Mouse (Mus musculus): Measurements from ENCODE around the gene Snx10. TPM values are rescaled to one million over a fixed set of nuclear protein-coding genes. Genes with fewer than 3 reads are reported as not detected.

The Snx10 gene
- polyA plus RNA-seq, 2 experiments, result 5.7 to 11.2 TPM

GRCm38 (mm10) chr6:51529457-51529856, 5.8 kb downstream of the Snx10 start:
- no peak overlapping the region for H3K4me3 ChIP-seq (replicated peaks; ENCODE audit: low read length)
- H3K27me3 ChIP-seq (ENCODE audit: control insufficient read depth, insufficient read depth, low read length), result no peaks in the 10 kb centered on the region
- H3K4me1 ChIP-seq (ENCODE audit: control insufficient read depth, insufficient read depth, low read length), result peaks cover 6% of the 10 kb centered on the region; the same call in 1 of the 2 replicates
- no peak overlapping the region for H3K4me2 ChIP-seq (replicated peaks; ENCODE audit: low read depth, low read length, severe bottlenecking)
- ATAC-seq (ENCODE audit: low FRiP score, low read depth), result no peak
- no peaks in the 10 kb centered on the region for H3K36me3 ChIP-seq (ENCODE audit: control insufficient read depth, insufficient read depth, low read length)
- no peak overlapping the region for H3K27ac ChIP-seq (replicated peaks; ENCODE audit: low read depth, low read length)
- no peak for DNase-seq (ENCODE audit: low spot score)
- H3K9ac ChIP-seq (ENCODE audit: low read depth, low read length, severe bottlenecking), result no peak overlapping the region
- no peak for TF ChIP-seq POLR2A (IDR thresholded peaks at IDR 0.05; ENCODE audit: borderline replicate concordance, extremely low read depth, insufficient read depth, insufficient read length)
- 79% methylated on average over 7 of the region's 7 CpGs for WGBS
- no peaks in the 10 kb centered on the region for H3K9me3 ChIP-seq (ENCODE audit: control insufficient read depth, low read length)

- ATAC-seq (ENCODE audit: low FRiP score, low read depth), result no peak
- no peak for TF ChIP-seq POLR2A (IDR thresholded peaks at IDR 0.05; ENCODE audit: borderline replicate concordance, extremely low read depth, insufficient read depth, insufficient read length)
- no peaks in the 10 kb centered on the region for H3K27me3 ChIP-seq (ENCODE audit: control insufficient read depth, insufficient read depth, low read length)
- H3K36me3 ChIP-seq (ENCODE audit: control insufficient read depth, insufficient read depth, low read length), result no peaks in the 10 kb centered on the region
- H3K4me2 ChIP-seq (replicated peaks; ENCODE audit: low read depth, low read length, severe bottlenecking), result no peak overlapping the region
- no peak overlapping the region for H3K4me3 ChIP-seq (replicated peaks; ENCODE audit: low read length)
- no peak for DNase-seq (ENCODE audit: low spot score)
- no peaks in the 10 kb centered on the region for H3K9me3 ChIP-seq (ENCODE audit: control insufficient read depth, low read length)
- no peak overlapping the region for H3K27ac ChIP-seq (replicated peaks; ENCODE audit: low read depth, low read length)
- H3K4me1 ChIP-seq (ENCODE audit: control insufficient read depth, insufficient read depth, low read length), result no peaks in the 10 kb centered on the region
- H3K9ac ChIP-seq (ENCODE audit: low read depth, low read length, severe bottlenecking), result no peak overlapping the region
- 89% methylated on average over 6 of the region's 6 CpGs for whole genome bisulfite sequencing
Observed at GRCm38 (mm10) chr6:51533467-51534200, 9.9 kb downstream of the Snx10 start.

DNA sequence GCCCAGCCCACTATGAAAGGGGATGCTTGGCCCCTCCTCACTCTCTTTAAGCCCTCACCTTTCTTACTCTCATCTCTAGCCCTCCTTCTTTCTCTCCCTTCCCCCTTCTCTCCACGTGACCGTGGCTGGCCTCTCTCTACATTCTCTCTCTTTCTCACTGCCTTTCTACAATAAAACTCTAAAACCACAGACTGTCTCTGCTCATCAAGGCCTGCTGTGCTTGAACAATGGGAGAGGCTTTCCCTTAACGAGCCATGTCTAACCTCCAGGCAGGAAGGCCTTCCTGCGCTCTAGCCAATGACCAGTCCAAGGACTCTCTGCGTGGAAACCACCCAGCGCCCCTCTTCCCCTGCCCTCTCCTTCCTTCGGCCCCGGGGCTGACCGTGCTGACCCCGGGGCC, 11.9 kb downstream of the Snx10 start:
- no peak overlapping the region for H3K4me3 ChIP-seq (replicated peaks; ENCODE audit: low read length)
- WGBS, result 86% methylated on average over 10 of the region's 10 CpGs
- no peaks in the 10 kb centered on the region for H3K27me3 ChIP-seq (ENCODE audit: control insufficient read depth, insufficient read depth, low read length)
- no peak for TF ChIP-seq POLR2A (IDR thresholded peaks at IDR 0.05; ENCODE audit: borderline replicate concordance, extremely low read depth, insufficient read depth, insufficient read length)
- no peaks in the 10 kb centered on the region for H3K4me1 ChIP-seq (ENCODE audit: control insufficient read depth, insufficient read depth, low read length)
- no peak overlapping the region for H3K4me2 ChIP-seq (replicated peaks; ENCODE audit: low read depth, low read length, severe bottlenecking)
- no peak for ATAC-seq (ENCODE audit: low FRiP score, low read depth)
- no peaks in the 10 kb centered on the region for H3K36me3 ChIP-seq (ENCODE audit: control insufficient read depth, insufficient read depth, low read length)
- no peaks in the 10 kb centered on the region for H3K9me3 ChIP-seq (ENCODE audit: control insufficient read depth, low read length)
- DNase-seq (ENCODE audit: low spot score), result no peak
- H3K9ac ChIP-seq (ENCODE audit: low read depth, low read length, severe bottlenecking), result no peak overlapping the region
- H3K27ac ChIP-seq (replicated peaks; ENCODE audit: low read depth, low read length), result no peak overlapping the region

- TF ChIP-seq POLR2A (IDR thresholded peaks at IDR 0.05; ENCODE audit: borderline replicate concordance, extremely low read depth, insufficient read depth, insufficient read length), result no peak
- no peak overlapping the region for H3K4me3 ChIP-seq (replicated peaks; ENCODE audit: low read length)
- no peaks in the 10 kb centered on the region for H3K9me3 ChIP-seq (ENCODE audit: control insufficient read depth, low read length)
- WGBS, result 85% methylated on average over 6 of the region's 6 CpGs
- no peaks in the 10 kb centered on the region for H3K36me3 ChIP-seq (ENCODE audit: control insufficient read depth, insufficient read depth, low read length)
- peaks cover 7% of the 10 kb centered on the region; the same call in 1 of the 2 replicates for H3K4me1 ChIP-seq (ENCODE audit: control insufficient read depth, insufficient read depth, low read length)
- no peak overlapping the region for H3K4me2 ChIP-seq (replicated peaks; ENCODE audit: low read depth, low read length, severe bottlenecking)
- no peak for DNase-seq (ENCODE audit: low spot score)
- H3K27me3 ChIP-seq (ENCODE audit: control insufficient read depth, insufficient read depth, low read length), result no peaks in the 10 kb centered on the region
- no peak overlapping the region for H3K27ac ChIP-seq (replicated peaks; ENCODE audit: low read depth, low read length)
- ATAC-seq (ENCODE audit: low FRiP score, low read depth), result no peak
- no peak overlapping the region for H3K9ac ChIP-seq (ENCODE audit: low read depth, low read length, severe bottlenecking)
Observed at GRCm38 (mm10) chr6:51540525-51540924, 16.8 kb downstream of the Snx10 start.

GRCm38 (mm10) chr6:51541422-51541821, 17.7 kb downstream of the Snx10 start:
- Histone ChIP-seq H3K9ac (ENCODE audit: low read depth, low read length, severe bottlenecking) (no peak overlapping the region), H3K36me3 (ENCODE audit: control insufficient read depth, insufficient read depth, low read length) (no peaks in the 10 kb centered on the region), H3K4me1 (ENCODE audit: control insufficient read depth, insufficient read depth, low read length) (peaks cover 7% of the 10 kb centered on the region; the same call in 1 of the 2 replicates), H3K27me3 (ENCODE audit: control insufficient read depth, insufficient read depth, low read length) (no peaks in the 10 kb centered on the region), H3K27ac (replicated peaks; ENCODE audit: low read depth, low read length) (no peak overlapping the region), H3K9me3 (ENCODE audit: control insufficient read depth, low read length) (no peaks in the 10 kb centered on the region), H3K4me2 (replicated peaks; ENCODE audit: low read depth, low read length, severe bottlenecking) (no peak overlapping the region), H3K4me3 (replicated peaks; ENCODE audit: low read length) (no peak overlapping the region)
- TF ChIP-seq POLR2A (IDR thresholded peaks at IDR 0.05; ENCODE audit: borderline replicate concordance, extremely low read depth, insufficient read depth, insufficient read length), result no peak
- 79% methylated on average over 7 of the region's 7 CpGs for WGBS
- no peak for DNase-seq (ENCODE audit: low spot score)
- no peak for ATAC-seq (ENCODE audit: low FRiP score, low read depth)
